Mouse (Mus musculus) myocyte (in vitro differentiated cells): ENCODE results near the gene Gfod2.

Experiments
- MAX ChIP-seq: IDR thresholded peaks from one replicate; pipeline ENCODE4 v1.6.1; 2011; ENCODE audit warnings: low read depth, mild to moderate bottlenecking, control low read depth
- REST ChIP-seq: IDR thresholded peaks from one replicate; pipeline ENCODE4 v1.6.1; 2011; ENCODE audit warnings: mild to moderate bottlenecking, control low read depth, moderate library complexity; ENCODE audit not compliant: insufficient read depth, insufficient read length

GRCm38 (mm10) chr8:105739216-105739615, 19.2 kb downstream of the Gfod2 start:
- TF ChIP-seq MAX, result no peak
- no peak for TF ChIP-seq REST
